Comparison of ENCODE assay signal across 19 mouse cellular contexts in genomic region chr4:55137781-55138394, GRCm38 (mm10).
DNase-seq lines count a peak whose midpoint lies in the region; ATAC-seq and TF ChIP-seq lines count a peak whose summit lies in the region.
"Had no signal": no experiment of that assay in that cellular context is flagged by ENCODE, and none has a peak within 500 bp of the region (broad histone marks: within the 10 kb centered on the region; RNA-seq: fewer than 3 reads in every experiment).

No protein-coding gene starts in this region.

- H3K79me2 ChIP-seq in heart, adult 2 months (replicated peaks; ENCODE audit: control insufficient read depth, insufficient read depth, low read length): no peaks in the 10 kb centered on the region

- H3K4me2 ChIP-seq in lung, embryonic 16.5 days (ENCODE audit: low read depth, low read length): no peak overlapping the region
- H3K4me2 ChIP-seq: forebrain, embryonic 12.5 days; heart, embryonic 13.5 days; limb, embryonic 13.5 days; midbrain, embryonic 13.5 days had no signal

- WGBS in heart, adult 2 months: 70% methylated on average over 2 of the region's 2 CpGs
- 69% methylated on average over 2 of the region's 2 CpGs for WGBS in lung, embryonic 16.5 days

- intact Hi-C loops in heart, adult 2 months (cut with DNase I): no loop called here

- H3K4me1 ChIP-seq in heart, adult 2 months (ENCODE audit: control insufficient read depth, insufficient read depth, low read length): peaks cover 3% of the 10 kb centered on the region
- no peaks in the 10 kb centered on the region for H3K4me1 ChIP-seq in lung, embryonic 16.5 days (replicated peaks; ENCODE audit: control insufficient read depth, insufficient read depth, low read length)
- H3K4me1 ChIP-seq: limb, embryonic 13.5 days had no signal

- TF ChIP-seq EP300 in heart, adult 2 months (IDR thresholded peaks at IDR 0.05; ENCODE audit: insufficient read depth, low read depth, low read length): no peak

- H3K27me3 ChIP-seq in heart, adult 2 months (ENCODE audit: control insufficient read depth, insufficient read depth, low read length): no peaks in the 10 kb centered on the region
- H3K27me3 ChIP-seq in lung, embryonic 16.5 days (ENCODE audit: control insufficient read depth, insufficient read depth, low read depth, low read length): no peaks in the 10 kb centered on the region
- H3K27me3 ChIP-seq in Patski: no peaks in the 10 kb centered on the region
- H3K27me3 ChIP-seq: forebrain, embryonic 12.5 days; heart, embryonic 13.5 days; limb, embryonic 13.5 days; midbrain, embryonic 13.5 days had no signal

- CTCF ChIA-PET in Patski (lab: Charles Lee): interaction anchor here (2.2 kb wide), 1 partner anchor 12 kb away, joined by 5 read pairs; no protein-coding TSS in a partner anchor

- POLR2A ChIA-PET in Patski (lab: Charles Lee): no interaction called here

- TF ChIP-seq CTCF in heart, adult 2 months (IDR thresholded peaks at IDR 0.05): peak; percentile 24; the same call in 1 of the 2 replicates
- TF ChIP-seq CTCF in Patski (IDR thresholded peaks at IDR 0.05): peak; percentile 36

- no peak overlapping the region for H3K27ac ChIP-seq in heart, adult 2 months
- H3K27ac ChIP-seq in lung, embryonic 16.5 days (ENCODE audit: low read length): no peak overlapping the region
- H3K27ac ChIP-seq: forebrain, embryonic 12.5 days; gastrocnemius, adult 2 months; heart, embryonic 13.5 days; limb, embryonic 13.5 days; midbrain, embryonic 13.5 days had no signal

- peaks cover 2% of the 10 kb centered on the region for H3K36me3 ChIP-seq in heart, adult 2 months (ENCODE audit: control insufficient read depth, insufficient read depth, low read length)
- no peaks in the 10 kb centered on the region for H3K36me3 ChIP-seq in lung, embryonic 16.5 days (ENCODE audit: control insufficient read depth, insufficient read depth, low read length)
- H3K36me3 ChIP-seq: forebrain, embryonic 12.5 days; heart, embryonic 13.5 days; limb, embryonic 13.5 days; midbrain, embryonic 13.5 days had no signal

- no peak for TF ChIP-seq POLR2A in heart, adult 2 months (IDR thresholded peaks at IDR 0.05; ENCODE audit: insufficient read depth, low read depth, low read length)

- H3K9me3 ChIP-seq in lung, embryonic 16.5 days (ENCODE audit: control insufficient read depth, low read length): 0 out of 2 replicates have a peak, but pooled peaks cover 2% of the 10 kb centered on the region
- H3K9me3 ChIP-seq: forebrain, embryonic 12.5 days; midbrain, embryonic 13.5 days had no signal

- H3K4me3 ChIP-seq in heart, adult 2 months: no peak overlapping the region
- H3K4me3 ChIP-seq in lung, embryonic 16.5 days (ENCODE audit: low read length): no peak overlapping the region
- H3K4me3 ChIP-seq: forebrain, embryonic 12.5 days; gastrocnemius, adult 2 months; heart, embryonic 13.5 days; limb, embryonic 13.5 days; midbrain, embryonic 13.5 days had no signal

- in situ Hi-C loops in Patski (cut with MboI; ENCODE audit: low pct_unique_long_range_greater_than_20kb): no loop called here

- DNase-seq in heart, adult 2 months: no peak
- DNase-seq in heart, adult 18-20 months: no peak
- no peak for DNase-seq in lung, postnatal 10 days
- no peak for DNase-seq in Patski (ENCODE audit: low read depth, low spot score)
- no peak for DNase-seq in frontal cortex, adult 2 months (ENCODE audit: extremely low spot score in 1 of 2, low spot score in 1 of 2)
- DNase-seq in gastrocnemius, adult 18-20 months (ENCODE audit: low spot score): no peak
- DNase-seq: adrenal gland, adult 8-10 months; cerebellum, adult 9-10 months; embryo, embryonic 11 days; gastrocnemius, adult 2 months; heart, postnatal 4 days; lung, postnatal 36 days; right cerebral cortex, postnatal 14 days had no signal

- ATAC-seq in lung, embryonic 16.5 days (ENCODE audit: low read depth): peak; percentile 81
- no peak for ATAC-seq in Patski
- peak; percentile 80 for ATAC-seq in megakaryocyte progenitor cell, adult 5-6 weeks (replicated peaks; ENCODE audit: poor library complexity)
- ATAC-seq: midbrain, embryonic 13.5 days had no signal

- no peak overlapping the region for H3K9ac ChIP-seq in heart, adult 2 months (ENCODE audit: low read depth, low read length)
- H3K9ac ChIP-seq in lung, embryonic 16.5 days (ENCODE audit: low read length): no peak overlapping the region
- H3K9ac ChIP-seq: forebrain, embryonic 12.5 days; heart, embryonic 13.5 days; limb, embryonic 13.5 days; midbrain, embryonic 13.5 days had no signal
